Mouse (Mus musculus): Measurements from ENCODE around the gene Klrb1. TPM values are rescaled to one million over a fixed set of nuclear protein-coding genes. Genes with fewer than 3 reads are reported as not detected.

The Klrb1 gene
- total RNA-seq, 2 experiments from 2014 or later: not detected

DNA sequence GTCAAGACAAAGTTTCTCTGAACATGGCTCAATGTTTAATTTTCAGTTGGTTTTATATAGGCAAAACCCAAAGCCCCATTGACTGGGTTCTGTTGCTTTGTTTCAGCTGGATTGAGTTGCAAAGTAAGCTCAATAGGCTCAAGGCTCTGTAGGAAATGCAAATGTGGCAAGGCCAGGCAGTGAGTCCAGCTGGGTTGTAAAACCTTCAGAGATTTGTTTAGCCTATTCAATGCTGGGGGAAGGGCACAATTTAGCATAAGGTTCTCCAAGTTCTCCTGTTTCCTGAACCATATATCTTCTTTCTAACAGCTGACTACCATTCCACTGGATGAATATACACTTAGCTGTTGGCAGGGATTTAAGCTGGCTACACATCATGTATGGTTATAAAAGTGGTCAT lies 12.0 kb upstream of the Klrb1 start:
- no peak for DNase-seq

DNA sequence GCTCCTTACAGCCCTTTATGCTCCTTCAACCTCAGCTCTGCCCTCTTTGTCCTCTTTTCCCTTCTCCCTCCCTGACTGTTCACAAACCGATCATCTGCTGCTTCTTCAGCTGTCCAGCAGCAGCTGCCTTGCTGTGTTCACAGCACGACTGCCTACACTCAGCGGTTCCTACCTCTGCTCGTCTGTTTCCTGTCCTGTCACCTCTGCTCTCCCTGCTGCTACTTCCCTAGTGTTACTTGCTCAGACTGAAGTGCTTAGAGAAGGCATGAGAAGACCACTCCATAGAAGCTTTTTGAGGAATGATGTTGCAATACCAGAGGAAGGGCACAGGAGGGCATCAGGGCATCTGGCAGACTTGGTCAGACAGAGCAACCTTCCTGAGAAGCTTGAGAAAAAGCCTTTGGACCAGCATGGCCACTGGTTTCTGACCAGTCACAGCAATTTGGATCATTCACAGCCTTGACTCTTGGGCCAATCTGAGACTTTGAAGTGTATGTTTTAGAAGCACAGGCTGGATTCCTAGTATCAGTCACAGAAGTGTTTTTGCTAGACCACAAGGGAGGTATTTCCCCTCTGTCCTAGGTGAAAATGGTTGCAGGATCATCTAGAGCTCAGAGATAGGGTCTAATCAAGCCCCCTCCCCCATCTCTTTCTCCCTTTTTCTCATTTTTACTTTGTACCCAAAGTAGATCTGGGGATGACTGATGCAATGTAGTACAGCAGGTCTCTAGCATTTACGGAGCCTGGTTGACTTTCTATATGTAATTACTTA lies 11.2 kb upstream of the Klrb1 start:
- DNase-seq: no peak

DNA sequence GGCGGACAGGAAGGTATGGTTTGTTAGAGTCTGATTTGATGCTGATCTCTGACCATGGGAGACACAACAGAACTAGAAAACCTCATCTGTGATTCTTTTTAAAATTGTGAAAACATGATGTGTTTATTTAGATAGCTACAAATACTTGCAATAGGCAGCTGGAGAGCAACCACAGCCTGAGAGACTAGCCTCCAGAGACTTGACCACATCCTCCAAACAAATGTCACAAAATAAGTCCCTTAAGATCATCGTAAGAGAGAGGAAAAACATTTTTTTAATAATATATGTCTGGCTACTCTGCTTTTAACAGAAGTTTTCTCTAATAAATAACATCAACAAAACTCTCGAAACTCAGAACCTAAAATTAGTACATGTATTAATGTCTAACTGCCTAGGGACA lies 9.2 kb upstream of the Klrb1 start:
- no peak for DNase-seq

- no peak for DNase-seq
These were observed 21.2 kb downstream of the Klrb1 start for GRCm38 (mm10) chr6:128701691-128702090.

GRCm38 (mm10) chr6:128679574-128679973 lies 43.3 kb downstream of the Klrb1 start:
- DNase-seq: no peak

DNA sequence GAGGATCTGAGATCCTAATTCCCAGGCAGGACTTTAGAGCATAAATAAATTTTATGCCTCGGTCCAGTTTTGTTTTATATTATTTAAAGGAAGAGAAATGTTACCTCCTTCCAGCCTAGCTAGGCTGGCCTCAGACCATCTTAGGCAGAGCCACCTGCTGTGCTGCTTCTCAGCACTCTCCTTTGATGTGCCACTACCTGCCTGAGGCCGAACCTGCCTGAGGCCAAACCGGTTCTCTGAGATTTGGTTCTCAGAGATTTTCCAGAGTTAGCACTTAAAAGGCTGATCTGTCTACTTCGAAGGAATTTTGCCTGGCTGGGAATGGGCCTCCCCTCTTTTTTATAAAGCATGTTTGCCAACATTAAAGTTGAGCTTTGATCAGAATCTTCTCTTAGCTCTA lies 52.9 kb downstream of the Klrb1 start:
- no peak for DNase-seq

GRCm38 (mm10) chr6:128662206-128662605 lies 60.7 kb downstream of the Klrb1 start, which contains the start of gene Clec2h:
Gene Clec2h, plus strand, starts transcription at chr6:128662385.
- no peak for DNase-seq

DNA sequence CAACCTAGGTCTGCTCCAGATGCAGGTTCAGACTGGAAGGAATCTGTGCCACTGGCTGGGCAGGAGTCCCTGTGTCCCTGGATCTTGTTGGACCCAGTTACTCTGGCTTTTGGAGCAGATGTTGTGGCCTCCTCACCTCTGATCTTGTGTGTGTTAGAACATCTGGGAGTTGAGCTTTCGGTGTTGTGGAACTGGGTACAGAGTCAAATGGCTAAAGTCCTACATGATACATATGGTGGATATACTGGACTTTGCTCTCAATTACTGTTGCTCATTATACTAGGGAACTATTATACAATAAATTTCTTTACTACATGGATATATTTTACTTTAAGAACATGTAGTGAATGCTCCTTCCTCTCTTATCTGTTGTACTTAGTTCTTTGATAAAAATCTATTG lies 61.6 kb downstream of the Klrb1 start:
- DNase-seq: no peak

Other genes starting within 250 kb of the Klrb1 start
- gene Pzp, start 196.3 kb downstream of the Klrb1 start, total RNA-seq (2021): 1 to 10 TPM in 1 of 2 experiments, under 1 TPM in 1; 0.07 to 1.8 TPM
- gene A2ml1, start 141.5 kb downstream of the Klrb1 start, total RNA-seq (2021): not detected
- not detected for gene Klrb1a, start 99.5 kb downstream of the Klrb1 start, total RNA-seq (2021)
- gene Clec2h, start 60.7 kb downstream of the Klrb1 start, total RNA-seq (2021): not detected
- gene Klrb1c, start 66.2 kb upstream of the Klrb1 start, total RNA-seq (2021): under 1 TPM in 1 of 2 experiments, not detected in 1; 0.14 TPM
- not detected for gene Gm44511, start 103.3 kb upstream of the Klrb1 start, total RNA-seq (2021)
- not detected for gene Klrb1b, start 103.3 kb upstream of the Klrb1 start, total RNA-seq (2021)
- under 1 TPM in 1 of 2 experiments, not detected in 1; 0.16 TPM for gene Clec2i, start 164.5 kb upstream of the Klrb1 start, total RNA-seq (2021)
- gene BC035044, start 168.1 kb upstream of the Klrb1 start, total RNA-seq (2021): under 1 TPM; 0.14 to 0.54 TPM
- gene Clec2g, start 211.3 kb upstream of the Klrb1 start, total RNA-seq (2021): 1 to 10 TPM; 2.2 to 3.1 TPM